Mouse (Mus musculus): ENCODE measurements around the gene Obp1b.

DNA sequence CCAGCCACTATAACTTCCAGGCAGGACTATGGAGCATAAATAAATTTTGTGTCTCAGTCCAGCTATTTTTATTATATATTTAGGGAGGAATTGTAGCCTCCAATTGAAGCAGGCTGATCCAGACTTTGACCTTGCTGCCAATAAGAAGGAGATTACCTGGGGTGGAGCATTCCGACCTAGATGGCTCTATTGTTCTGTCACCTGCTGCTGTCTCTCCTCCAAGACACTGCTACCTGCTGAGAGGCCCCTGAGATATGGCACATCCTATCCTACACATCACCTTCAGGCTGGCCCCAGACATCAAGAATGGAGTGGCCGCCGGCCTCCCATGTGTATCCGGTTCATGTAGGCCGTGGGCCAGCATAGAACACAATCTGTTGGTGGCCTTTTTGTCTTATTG is 16.3 kb downstream of the Obp1b start:
- TF ChIP-seq POLR2A (IDR thresholded peaks at IDR 0.05; ENCODE audit: control insufficient read depth, extremely low read depth, insufficient read depth, low read length, poor library complexity): no peak
- no peak for TF ChIP-seq CTCF (IDR thresholded peaks at IDR 0.05; ENCODE audit: borderline replicate concordance, control insufficient read depth, extremely low read depth, insufficient read depth, low read length, poor library complexity)
